Mouse (Mus musculus) spleen, postnatal 36 days (tissue): ENCODE data around the gene Ugdh.
"Not testable (repeated sequence)": the region's sequence is repeated elsewhere in the genome, so short reads cannot be mapped to it uniquely, and the experiment has no call there.

Source experiments
- DNase-seq, 2 experiments: peaks; one replicate each; pipeline ENCODE4 v3.0.0; 2022; ENCODE audit warnings: low spot score in 2 of 2, mixed read lengths in 1 of 2

Gene Ugdh

GRCm38 (mm10) chr5:65435806-65436561, at the start of gene Ugdh:
TSS of gene Ugdh (minus strand) at chr5:65435949.
- peak; percentile 96 to 97 for DNase-seq

DNA sequence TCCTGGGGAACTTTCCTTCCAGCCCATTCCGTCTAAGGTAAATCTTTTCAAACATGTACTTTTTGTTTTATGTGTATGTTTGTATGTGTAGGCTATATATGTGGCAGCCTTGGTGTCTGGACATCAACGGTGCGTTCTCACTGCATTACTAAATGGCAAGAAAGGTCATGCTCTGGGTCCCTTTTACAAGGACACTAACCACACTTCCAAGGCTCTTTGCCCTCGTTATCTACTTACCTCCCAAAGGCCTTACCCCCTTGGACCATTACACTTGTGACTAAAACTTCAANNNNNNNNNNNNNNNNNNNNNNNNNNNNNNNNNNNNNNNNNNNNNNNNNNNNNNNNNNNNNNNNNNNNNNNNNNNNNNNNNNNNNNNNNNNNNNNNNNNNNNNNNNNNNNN, 47.2 kb upstream of the Ugdh start:
- DNase-seq, result no peak

DNA sequence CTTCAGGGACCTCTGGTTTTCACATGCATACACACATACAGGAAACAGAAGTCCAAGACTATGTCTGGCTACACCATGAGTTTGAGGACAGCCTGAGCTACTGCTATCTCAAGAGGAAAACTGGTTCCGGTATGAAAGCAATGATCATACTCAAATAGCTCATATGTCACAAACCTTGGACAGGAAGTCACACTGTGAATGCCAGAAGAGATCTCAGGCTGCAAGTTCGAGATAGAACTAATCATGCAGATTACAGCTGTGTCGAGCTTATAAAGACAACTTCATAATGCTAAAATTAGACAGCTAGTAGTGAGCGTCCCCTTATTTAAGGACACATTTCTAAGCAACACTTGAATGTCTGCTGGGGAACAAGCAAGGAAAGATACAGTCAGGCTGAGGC, 44.8 kb upstream of the Ugdh start:
- peak; percentile 27 to 48 for DNase-seq

DNA sequence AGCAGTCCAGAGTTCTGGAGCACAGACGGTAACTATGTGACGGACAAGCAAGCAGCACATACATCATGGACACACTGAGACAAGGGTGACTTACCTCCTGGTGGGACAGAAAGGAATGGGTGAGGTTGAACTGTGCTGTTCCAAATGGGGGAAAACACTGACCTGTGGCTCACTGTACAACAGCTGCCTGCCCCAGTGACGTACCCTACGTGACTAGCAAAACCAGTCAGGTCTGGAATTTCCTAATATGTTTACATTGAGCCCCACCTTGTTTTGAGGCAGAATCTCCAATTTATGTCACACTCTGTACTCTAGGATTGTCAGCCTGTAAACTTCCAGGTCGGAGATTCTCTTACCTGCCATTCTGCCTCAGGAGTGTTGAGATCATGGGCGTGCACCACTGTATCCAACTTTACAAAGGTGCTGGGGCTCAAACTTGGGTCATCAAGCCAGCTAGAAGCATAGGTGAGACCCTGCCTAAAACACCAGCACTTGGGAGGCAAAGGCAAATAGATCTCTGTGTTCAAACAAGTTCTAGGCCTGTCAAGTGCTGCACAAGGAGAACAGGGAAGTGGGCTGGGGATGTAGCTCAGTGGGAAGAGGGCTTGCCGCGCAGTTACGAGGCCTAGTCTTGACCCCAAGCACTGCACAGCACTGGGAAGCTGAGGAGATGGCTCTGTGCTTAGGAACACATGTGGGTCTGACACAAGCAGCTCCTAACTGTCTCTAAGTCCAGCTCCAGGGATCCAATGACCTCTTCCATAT, 44.1 kb upstream of the Ugdh start:
- no peak for DNase-seq

DNA sequence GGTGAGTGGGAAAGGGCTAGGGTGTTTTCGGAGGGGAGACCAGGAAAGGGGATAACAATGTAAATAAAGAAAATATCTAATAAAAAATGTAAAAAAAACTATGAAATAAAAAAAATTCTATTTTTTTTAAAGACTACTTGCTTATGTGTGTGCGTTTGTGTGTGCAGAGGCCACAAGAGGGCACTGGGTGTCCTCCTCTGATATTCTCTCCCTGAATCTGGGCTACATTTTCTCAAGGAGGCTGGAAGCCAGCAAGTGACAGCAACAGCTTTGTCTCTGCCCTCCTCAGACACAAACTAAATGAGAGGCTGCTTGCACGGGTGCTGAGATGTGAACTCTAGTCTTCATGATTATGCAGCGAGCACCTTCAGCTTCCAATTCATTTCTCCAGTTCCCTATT, 42.5 kb upstream of the Ugdh start:
- peak; percentile 50 to 55 for DNase-seq

DNA sequence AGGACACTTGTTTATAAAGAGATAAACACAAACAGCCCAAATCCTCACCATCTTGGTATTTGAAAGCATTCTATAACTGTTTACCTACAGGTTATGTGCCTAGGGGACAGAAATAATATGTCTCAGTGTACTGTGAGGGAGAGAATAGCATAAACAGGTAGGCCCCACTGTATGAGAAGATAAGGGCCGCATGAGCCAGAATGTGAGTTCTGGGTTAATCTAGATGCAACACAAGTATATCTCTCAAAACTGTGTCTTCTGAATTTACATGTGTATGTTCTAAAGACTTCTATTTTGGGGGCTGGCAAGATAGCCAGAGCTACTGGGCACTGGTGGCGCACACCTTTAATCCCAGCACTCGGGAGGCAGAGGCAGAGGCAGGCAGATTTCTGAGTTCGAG, 41.0 kb upstream of the Ugdh start:
- DNase-seq, result not testable (repeated sequence)

- peak; percentile 46 to 65 for DNase-seq
These were observed 40.1 kb upstream of the Ugdh start for GRCm38 (mm10) chr5:65475806-65476205.

- no peak for DNase-seq
These were observed 34.0 kb upstream of the Ugdh start for GRCm38 (mm10) chr5:65469766-65470165.

GRCm38 (mm10) chr5:65466911-65467310, 31.2 kb upstream of the Ugdh start:
- no peak for DNase-seq

DNA sequence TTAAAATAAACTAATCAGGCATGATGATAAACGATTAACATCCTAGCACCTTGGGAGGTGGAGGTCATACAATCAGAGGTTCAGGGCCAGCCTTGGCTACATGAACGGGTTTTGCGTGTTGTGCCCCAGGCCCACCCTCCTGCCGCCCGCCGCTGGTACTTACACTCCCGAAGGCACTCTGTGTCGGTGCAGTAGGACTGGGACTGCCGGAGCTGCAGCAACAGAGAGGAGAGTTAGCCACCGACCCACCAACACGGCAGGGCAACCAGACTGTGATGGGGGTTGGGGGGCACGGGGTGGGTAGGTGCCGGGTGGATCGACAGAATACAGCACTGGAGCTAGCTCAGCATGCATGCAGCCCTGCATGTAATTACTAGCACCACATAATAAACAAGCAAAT, 24.6 kb upstream of the Ugdh start:
- DNase-seq, result no peak

DNA sequence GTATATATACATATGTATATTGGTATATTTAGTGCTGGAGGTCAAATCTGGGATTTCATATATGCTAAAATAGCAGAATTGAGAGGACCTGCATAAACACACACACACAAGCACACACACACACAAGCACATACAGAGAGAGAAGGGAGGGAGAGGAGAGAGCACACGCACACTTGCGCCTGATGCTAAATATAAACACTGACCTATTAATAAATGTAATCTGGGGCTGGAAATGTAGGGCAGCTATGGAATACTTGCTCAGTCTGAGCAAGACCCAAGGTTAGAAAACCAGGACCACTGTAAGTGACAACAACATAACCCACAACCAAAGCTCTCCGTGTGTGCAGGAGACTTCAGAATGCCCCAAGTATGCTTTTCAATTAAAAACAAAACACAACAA, 23.7 kb upstream of the Ugdh start:
- no peak for DNase-seq

GRCm38 (mm10) chr5:65457846-65458245, 22.1 kb upstream of the Ugdh start:
- DNase-seq, result no peak

DNA sequence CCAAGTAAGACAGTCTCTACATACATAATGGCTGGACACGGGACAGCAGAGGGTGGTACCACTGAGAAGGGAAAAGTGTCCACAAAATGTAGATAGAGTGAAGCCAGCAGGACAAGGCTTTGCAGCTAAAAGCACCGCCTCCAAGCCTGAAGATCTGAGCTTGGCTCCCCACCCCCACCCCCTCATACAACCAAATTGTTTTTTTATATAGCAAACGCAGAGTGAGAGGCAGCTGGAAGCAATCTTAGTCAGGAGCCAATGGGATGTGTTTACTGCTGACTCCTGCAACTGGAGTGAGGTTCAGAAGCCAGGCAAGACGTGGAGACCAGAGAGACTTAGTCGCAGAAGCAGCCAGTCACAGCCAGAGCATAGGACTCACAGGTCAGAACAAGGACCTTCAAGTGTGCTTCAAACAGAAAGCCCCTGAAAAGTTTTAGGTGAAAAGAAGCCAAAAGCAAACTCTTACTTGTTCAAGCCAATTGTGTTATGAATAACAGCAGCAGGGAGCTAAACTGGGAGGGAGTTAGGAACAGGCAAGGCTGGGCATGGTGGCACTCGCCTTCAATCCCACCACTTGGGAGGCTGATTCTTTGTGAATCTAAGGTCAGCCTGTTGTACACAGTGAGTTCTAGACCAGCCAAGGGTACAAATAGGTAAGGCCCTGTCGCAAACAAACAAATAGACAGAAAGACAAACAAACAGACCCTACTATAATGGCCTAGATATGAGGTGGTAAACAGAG, 21.5 kb upstream of the Ugdh start:
- DNase-seq, result no peak

DNA sequence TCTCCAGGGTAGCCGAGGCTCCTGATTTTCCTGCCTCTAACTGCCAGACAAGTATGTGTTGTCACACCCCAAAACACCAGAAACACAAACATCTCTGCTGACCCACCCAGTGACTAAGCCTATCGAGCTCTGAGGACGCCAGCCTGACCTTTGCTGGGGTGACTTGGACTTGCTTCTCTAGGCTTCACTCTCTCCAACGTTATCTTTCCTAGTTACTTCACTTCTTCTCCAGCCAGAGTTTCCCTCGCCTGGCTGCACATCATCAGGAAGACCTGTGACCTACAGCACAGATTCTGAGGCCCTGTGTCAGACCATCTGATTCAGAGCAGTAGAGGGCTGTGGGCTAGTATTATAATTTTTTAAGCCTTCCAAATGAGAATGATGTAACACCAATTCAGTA, 19.0 kb upstream of the Ugdh start:
- no peak for DNase-seq

GRCm38 (mm10) chr5:65448941-65449340, 13.2 kb upstream of the Ugdh start:
- DNase-seq, result no peak

- DNase-seq, result no peak
These were observed 12.1 kb upstream of the Ugdh start for GRCm38 (mm10) chr5:65447826-65448225.

DNA sequence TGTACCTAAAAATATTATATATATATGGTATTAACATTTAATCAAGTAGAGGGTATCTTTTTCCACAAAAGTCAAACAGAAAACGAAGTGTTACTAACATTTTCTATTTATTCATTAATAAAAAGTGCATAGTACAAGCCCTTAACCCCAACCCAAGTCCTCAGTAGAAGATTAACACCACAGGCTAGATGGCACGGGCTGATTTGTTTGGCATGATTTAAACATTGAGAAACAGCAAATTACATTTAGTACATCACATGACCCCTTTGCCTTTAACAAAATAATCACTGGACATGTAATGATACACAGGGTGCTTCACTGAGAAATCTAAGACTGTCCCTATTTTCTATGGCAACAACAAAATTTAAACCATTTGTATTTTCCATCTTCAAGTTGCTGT, 11.0 kb upstream of the Ugdh start:
- DNase-seq, result no peak

- no peak for DNase-seq
These were observed 9.2 kb upstream of the Ugdh start for GRCm38 (mm10) chr5:65444981-65445380.

GRCm38 (mm10) chr5:65438041-65438440, 2.3 kb upstream of the Ugdh start:
- no peak for DNase-seq

- no peak for DNase-seq
These were observed 365 bp downstream of the Ugdh start for GRCm38 (mm10) chr5:65435363-65435805.

DNA sequence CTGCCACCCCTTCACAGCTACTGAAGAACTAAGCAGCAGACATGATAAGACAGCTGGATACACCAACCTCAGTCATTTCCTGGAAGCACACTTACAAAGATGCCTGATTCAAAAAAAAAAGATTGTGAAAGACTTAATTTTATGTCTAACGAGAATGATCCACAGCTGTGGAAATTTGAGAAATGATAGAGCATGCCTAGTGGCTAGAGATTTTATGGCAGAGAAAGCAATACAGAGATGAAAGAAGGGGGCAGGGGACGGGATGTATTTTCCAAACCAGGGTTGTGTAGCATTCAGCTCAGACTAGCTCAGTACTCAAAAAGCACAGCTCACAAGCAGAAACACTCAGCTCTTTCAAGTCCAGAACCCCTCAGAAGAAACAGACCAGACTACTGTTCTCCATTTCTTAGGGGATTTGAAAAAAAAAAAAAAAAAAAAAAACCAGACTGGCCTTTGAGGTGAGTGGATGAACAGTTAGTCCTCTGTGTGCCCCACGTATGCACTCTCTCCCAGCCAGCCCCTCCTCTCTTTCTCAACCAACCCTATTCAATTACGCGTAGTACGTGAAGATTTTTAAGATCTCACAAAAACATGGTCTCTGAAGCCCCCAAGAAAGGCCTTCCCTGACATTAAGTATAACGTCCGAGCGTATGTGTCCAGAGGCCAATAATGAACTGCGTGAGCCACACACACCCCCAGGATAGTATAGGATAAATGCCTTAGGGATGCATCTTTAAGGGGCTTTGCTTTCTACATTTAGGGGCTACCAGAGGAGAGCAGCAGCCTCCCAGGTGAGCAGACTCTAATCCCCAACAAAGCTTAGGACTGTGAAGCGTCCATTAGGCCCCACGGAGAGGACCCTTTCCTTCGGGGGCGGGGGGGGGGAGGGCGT, 1.0 kb downstream of the Ugdh start:
- no peak for DNase-seq
